ENCODE assay signal across 8 mouse cellular contexts in genomic region chr2:13168743-13169142, GRCm38 (mm10).
DNase-seq lines count a peak whose midpoint lies in the region; ATAC-seq and TF ChIP-seq lines count a peak whose summit lies in the region.

No protein-coding gene starts in this region.

- TF ChIP-seq CTCF in midbrain, postnatal 0 days (IDR thresholded peaks at IDR 0.05) = peak; percentile 58
- TF ChIP-seq CTCF in thymus, adult 2 months (IDR thresholded peaks at IDR 0.05; ENCODE audit: borderline replicate concordance, control insufficient read depth, extremely low read depth, insufficient read depth, low read length, poor library complexity) = no peak

- ATAC-seq in forebrain, embryonic 13.5 days = no peak; the same call in 1 of the 2 replicates
- no peak for ATAC-seq in midbrain, postnatal 0 days (ENCODE audit: low FRiP score)

- H3K27me3 ChIP-seq in forebrain, embryonic 10.5 days (ENCODE audit: poor library complexity, severe bottlenecking) = peaks cover under 1% of the 10 kb centered on the region; the same call in 1 of the 2 replicates
- H3K27me3 ChIP-seq in forebrain, embryonic 13.5 days = no peaks in the 10 kb centered on the region
- no peaks in the 10 kb centered on the region for H3K27me3 ChIP-seq in midbrain, postnatal 0 days (ENCODE audit: insufficient read depth, low read length)
- no peaks in the 10 kb centered on the region for H3K27me3 ChIP-seq in thymus, adult 2 months (ENCODE audit: control insufficient read depth, insufficient read depth, low read length)

- H3K36me3 ChIP-seq in forebrain, embryonic 10.5 days (replicated peaks) = no peaks in the 10 kb centered on the region
- H3K36me3 ChIP-seq in forebrain, embryonic 13.5 days (ENCODE audit: poor library complexity, severe bottlenecking) = no peaks in the 10 kb centered on the region
- H3K36me3 ChIP-seq in midbrain, postnatal 0 days (ENCODE audit: insufficient read depth, low read length) = no peaks in the 10 kb centered on the region
- no peaks in the 10 kb centered on the region for H3K36me3 ChIP-seq in thymus, adult 2 months (ENCODE audit: control insufficient read depth, insufficient read depth, low read length)

- no peaks in the 10 kb centered on the region for H3K4me1 ChIP-seq in forebrain, embryonic 10.5 days
- H3K4me1 ChIP-seq in forebrain, embryonic 13.5 days = no peaks in the 10 kb centered on the region
- H3K4me1 ChIP-seq in midbrain, postnatal 0 days (ENCODE audit: insufficient read depth, low read length) = no peaks in the 10 kb centered on the region
- H3K4me1 ChIP-seq in thymus, adult 2 months (replicated peaks; ENCODE audit: control insufficient read depth, insufficient read depth, low read length) = no peaks in the 10 kb centered on the region

- no peak overlapping the region for H3K9ac ChIP-seq in forebrain, embryonic 13.5 days
- no peak overlapping the region for H3K9ac ChIP-seq in midbrain, postnatal 0 days (replicated peaks; ENCODE audit: low read length, poor library complexity, severe bottlenecking)

- no peak for TF ChIP-seq POLR2A in thymus, adult 2 months (IDR thresholded peaks at IDR 0.05; ENCODE audit: control insufficient read depth, extremely low read depth, insufficient read depth, low read length, poor library complexity)

- H3K4me3 ChIP-seq in forebrain, embryonic 10.5 days = no peak overlapping the region
- no peak overlapping the region for H3K4me3 ChIP-seq in forebrain, embryonic 13.5 days
- no peak overlapping the region for H3K4me3 ChIP-seq in midbrain, postnatal 0 days (ENCODE audit: low read depth, low read length)
- no peak overlapping the region for H3K4me3 ChIP-seq in thymus, adult 2 months (ENCODE audit: control insufficient read depth, insufficient read depth, low read length)

- no peaks in the 10 kb centered on the region for H3K9me3 ChIP-seq in forebrain, embryonic 10.5 days
- H3K9me3 ChIP-seq in forebrain, embryonic 13.5 days (replicated peaks) = no peaks in the 10 kb centered on the region
- H3K9me3 ChIP-seq in midbrain, postnatal 0 days (ENCODE audit: low read length) = no peaks in the 10 kb centered on the region

- H3K4me2 ChIP-seq in forebrain, embryonic 13.5 days = no peak overlapping the region
- no peak overlapping the region for H3K4me2 ChIP-seq in midbrain, postnatal 0 days (ENCODE audit: low read depth, low read length, poor library complexity, severe bottlenecking)

- 40% methylated on average over 5 of the region's 5 CpGs for WGBS in forebrain, embryonic 10.5 days
- WGBS in forebrain, embryonic 13.5 days = 41% methylated on average over 5 of the region's 5 CpGs
- 39% methylated on average over 5 of the region's 5 CpGs for WGBS in midbrain, postnatal 0 days
- 85% methylated on average over 5 of the region's 5 CpGs for WGBS in thymus, adult 2 months

- no peak overlapping the region for H3K27ac ChIP-seq in forebrain, embryonic 10.5 days
- H3K27ac ChIP-seq in forebrain, embryonic 13.5 days = no peak overlapping the region
- H3K27ac ChIP-seq in midbrain, postnatal 0 days (ENCODE audit: low read depth, low read length) = no peak overlapping the region
- no peak overlapping the region for H3K27ac ChIP-seq in thymus, adult 2 months (ENCODE audit: control insufficient read depth, insufficient read depth, low read length)

- DNase-seq in forebrain, embryonic 10.5 days (ENCODE audit: extremely low spot score, low spot score) = peak; percentile 55
- peak; percentile 20 for DNase-seq in thymus, postnatal 4 days
- DNase-seq in thymus, adult 18-20 months = no peak
- peak; percentile 20 for DNase-seq in kidney, adult 9 months
- DNase-seq in midbrain, postnatal 0 days (ENCODE audit: low spot score) = peak; percentile 37
- DNase-seq in urinary bladder, postnatal 10 days (ENCODE audit: low spot score) = no peak
- no peak for DNase-seq in thymus, adult 2 months

Comparison
In these comparisons a context has a peak if more than half of its experiments do, and no peak if none do; other contexts are left out.
1. DNase-seq: peak in forebrain, embryonic 10.5 days (single experiment), thymus, postnatal 4 days (single experiment), kidney, adult 9 months (single experiment) and midbrain, postnatal 0 days (single experiment); none in thymus, adult 18-20 months (0 of 2), urinary bladder, postnatal 10 days (single experiment) and thymus, adult 2 months (single experiment).